8 mouse cellular contexts compared by ENCODE assay signal in genomic region chr4:57275116-57275743, GRCm38 (mm10). TPM values are rescaled to one million over a fixed set of nuclear protein-coding genes. Genes with fewer than 3 reads are reported as not detected.
DNase-seq lines count a peak whose midpoint lies in the region; ATAC-seq lines count a peak whose summit lies in the region.

No protein-coding gene starts in this region.

- H3K27me3 ChIP-seq in liver, embryonic 13.5 days, result peaks cover 3% of the 10 kb centered on the region; the same call in 1 of the 2 replicates
- no peaks in the 10 kb centered on the region for H3K27me3 ChIP-seq in neural tube, embryonic 12.5 days (replicated peaks)

- ATAC-seq in liver, embryonic 13.5 days (ENCODE audit: low read depth), result no peak
- ATAC-seq in neural tube, embryonic 12.5 days (ENCODE audit: low FRiP score, low read depth), result peak; percentile 52

- H3K4me2 ChIP-seq in liver, embryonic 13.5 days, result no peak overlapping the region
- H3K4me2 ChIP-seq in neural tube, embryonic 12.5 days (replicated peaks), result peak overlapping the region; percentile 25

- no peak overlapping the region for H3K4me3 ChIP-seq in liver, embryonic 13.5 days (replicated peaks)
- H3K4me3 ChIP-seq in neural tube, embryonic 12.5 days, result no peak overlapping the region

- H3K4me1 ChIP-seq in liver, embryonic 13.5 days (replicated peaks), result no peaks in the 10 kb centered on the region
- no peaks in the 10 kb centered on the region for H3K4me1 ChIP-seq in neural tube, embryonic 12.5 days

- no peaks in the 10 kb centered on the region for H3K9me3 ChIP-seq in liver, embryonic 13.5 days (replicated peaks)
- H3K9me3 ChIP-seq in neural tube, embryonic 12.5 days, result no peaks in the 10 kb centered on the region

- WGBS in liver, embryonic 13.5 days (ENCODE audit: insufficient replicate concordance), result 7% methylated on average over 8 of the region's 8 CpGs
- WGBS in neural tube, embryonic 12.5 days, result 4% methylated on average over 8 of the region's 8 CpGs

- no peak overlapping the region for H3K27ac ChIP-seq in liver, embryonic 13.5 days
- H3K27ac ChIP-seq in neural tube, embryonic 12.5 days, result no peak overlapping the region

- no peaks in the 10 kb centered on the region for H3K36me3 ChIP-seq in liver, embryonic 13.5 days
- H3K36me3 ChIP-seq in neural tube, embryonic 12.5 days, result no peaks in the 10 kb centered on the region

- H3K9ac ChIP-seq in liver, embryonic 13.5 days, result no peak overlapping the region
- no peak overlapping the region for H3K9ac ChIP-seq in neural tube, embryonic 12.5 days

- DNase-seq in A20 (ENCODE audit: low read depth, low spot score), result peak; percentile 67
- DNase-seq in T-cell, adult 2 months (ENCODE audit: low spot score), result peak; percentile 53
- peak; percentile 67 to 71 for DNase-seq in cerebellum, postnatal 36 days
- DNase-seq in gastrocnemius, postnatal 10 days, result peak; percentile 55
- peak; percentile 73 to 74 for DNase-seq in kidney, adult 8-10 months
- peak; percentile 11 for DNase-seq in liver, embryonic 13.5 days
- peak; percentile 71 for DNase-seq in testis, postnatal 14 days (ENCODE audit: low spot score)

RNA-seq across cellular contexts. Expression of gene Ptpn3, which starts 26.4 kb away (rescaled TPM):
- total RNA-seq in gastrocnemius, postnatal 10 days (2021), result 10 to 100 TPM; 13.8 to 17.0 TPM
- 0.36 and 0.59 TPM in 2 replicates for polyA plus RNA-seq in liver, embryonic 13.5 days (2015; fragmentation: Nextera tagmentation; extraction: Ambion mirVana)
- polyA plus RNA-seq in neural tube, embryonic 12.5 days (2016; fragmentation: Nextera tagmentation; extraction: Ambion mirVana), result 5.4 and 5.8 TPM in 2 replicates

Comparison
In these comparisons a context has a peak if more than half of its experiments do, and no peak if none do; other contexts are left out.
1. DNase-seq: peak in every context shown above with its lines; median percentile 74 in kidney, adult 8-10 months; 71 in testis, postnatal 14 days; 69 in cerebellum, postnatal 36 days; 67 in A20; 55 in gastrocnemius, postnatal 10 days; 53 in T-cell, adult 2 months; 11 in liver, embryonic 13.5 days.